Mouse (Mus musculus): Measurements from ENCODE around the gene Bloc1s3. TPM values are rescaled to one million over a fixed set of nuclear protein-coding genes. Genes with fewer than 3 reads are reported as not detected.
A peak's percentile ranks its signal among the peaks of the same experiment; 100 is the strongest.

Bloc1s3 gene
- polyA plus RNA-seq, 1 experiment: not detected

GRCm38 (mm10) chr7:19462443-19462842, 45.7 kb downstream of the Bloc1s3 start:
- Histone ChIP-seq H3K27ac (ENCODE audit: insufficient read depth, low read depth, low read length) (no peak overlapping the region), H3K4me1 (ENCODE audit: control insufficient read depth, insufficient read depth, low read length) (peaks cover 10% of the 10 kb centered on the region), H3K4me3 (ENCODE audit: insufficient read depth, low read depth, low read length) (no peak overlapping the region)
- 78% methylated on average over 4 of the region's 4 CpGs for WGBS
- TF ChIP-seq CTCF (IDR thresholded peaks at IDR 0.05; ENCODE audit: insufficient read depth, low read depth, low read length) (no peak), POLR2A (IDR thresholded peaks at IDR 0.05; ENCODE audit: insufficient read depth, low read depth, low read length) (no peak)

GRCm38 (mm10) chr7:19461488-19461887, 46.7 kb downstream of the Bloc1s3 start:
- TF ChIP-seq POLR2A (IDR thresholded peaks at IDR 0.05; ENCODE audit: insufficient read depth, low read depth, low read length): no peak
- TF ChIP-seq CTCF (IDR thresholded peaks at IDR 0.05; ENCODE audit: insufficient read depth, low read depth, low read length): no peak
- Histone ChIP-seq H3K4me1 (ENCODE audit: control insufficient read depth, insufficient read depth, low read length) (peaks cover 15% of the 10 kb centered on the region), H3K27ac (ENCODE audit: insufficient read depth, low read depth, low read length) (no peak overlapping the region), H3K4me3 (ENCODE audit: insufficient read depth, low read depth, low read length) (no peak overlapping the region)
- 8% methylated on average over 6 of the region's 6 CpGs for WGBS

- TF ChIP-seq CTCF (IDR thresholded peaks at IDR 0.05; ENCODE audit: insufficient read depth, low read depth, low read length): no peak
- no peak for TF ChIP-seq POLR2A (IDR thresholded peaks at IDR 0.05; ENCODE audit: insufficient read depth, low read depth, low read length)
- no peak overlapping the region for H3K4me3 ChIP-seq (ENCODE audit: insufficient read depth, low read depth, low read length)
- no peak overlapping the region for H3K27ac ChIP-seq (ENCODE audit: insufficient read depth, low read depth, low read length)
- 95% methylated on average over 1 of the region's 1 CpGs for WGBS
- H3K4me1 ChIP-seq (ENCODE audit: control insufficient read depth, insufficient read depth, low read length): peaks cover 21% of the 10 kb centered on the region
Measured at GRCm38 (mm10) chr7:19460500-19460899, 47.7 kb downstream of the Bloc1s3 start.

DNA sequence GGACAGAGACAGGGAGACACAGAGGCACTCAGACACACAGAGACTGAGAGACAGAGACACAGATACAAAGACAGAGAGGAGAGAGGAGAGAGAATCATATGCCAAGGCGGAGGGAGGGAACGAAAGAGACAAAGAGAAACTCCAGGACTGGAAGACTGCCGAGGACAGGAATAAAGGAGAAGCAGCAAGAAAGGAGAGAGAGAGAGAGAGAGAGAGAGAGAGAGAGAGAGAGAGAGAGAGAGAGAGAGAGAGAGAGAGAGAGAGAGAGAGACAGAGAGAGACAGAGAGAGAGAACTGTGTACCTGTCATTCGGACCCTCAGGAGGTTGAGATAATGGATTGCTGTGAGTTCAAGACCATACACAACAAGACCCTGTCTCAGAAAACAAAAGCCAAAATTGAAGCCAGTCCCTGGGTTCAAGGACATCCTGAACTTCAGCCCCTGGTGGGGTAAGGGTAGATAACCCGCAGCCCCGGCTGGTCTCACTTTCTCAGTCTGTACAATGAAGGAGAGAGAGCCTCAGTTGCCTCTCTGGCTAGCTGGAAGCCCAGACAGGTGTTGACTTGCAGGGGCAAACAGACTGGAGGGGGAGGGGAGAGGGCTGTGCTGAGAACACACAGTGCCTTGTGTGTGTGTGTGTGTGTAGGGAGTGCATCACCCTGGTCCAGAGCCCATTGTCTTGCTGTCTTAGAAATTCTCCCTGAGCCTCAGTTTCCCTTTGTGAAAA, 48.9 kb downstream of the Bloc1s3 start:
- Histone ChIP-seq H3K4me3 (ENCODE audit: insufficient read depth, low read depth, low read length) (peak overlapping the region; percentile 91), H3K27ac (ENCODE audit: insufficient read depth, low read depth, low read length) (0 out of 2 replicates have a peak overlapping the region, but pooled peaks have one; percentile 3), H3K4me1 (ENCODE audit: control insufficient read depth, insufficient read depth, low read length) (peaks cover 21% of the 10 kb centered on the region)
- 22% methylated on average over 6 of the region's 6 CpGs for WGBS
- TF ChIP-seq CTCF (IDR thresholded peaks at IDR 0.05; ENCODE audit: insufficient read depth, low read depth, low read length) (no peak), POLR2A (IDR thresholded peaks at IDR 0.05; ENCODE audit: insufficient read depth, low read depth, low read length) (no peak)

- Histone ChIP-seq H3K4me1 (ENCODE audit: control insufficient read depth, insufficient read depth, low read length) (peaks cover 21% of the 10 kb centered on the region), H3K4me3 (ENCODE audit: insufficient read depth, low read depth, low read length) (peak within 1 kb of the TSS; percentile 91), H3K27ac (ENCODE audit: insufficient read depth, low read depth, low read length) (0 out of 2 replicates have a peak within 1 kb of the TSS, but pooled peaks have one; percentile 3)
- no peak for TF ChIP-seq CTCF (IDR thresholded peaks at IDR 0.05; ENCODE audit: insufficient read depth, low read depth, low read length)
- TF ChIP-seq POLR2A (IDR thresholded peaks at IDR 0.05; ENCODE audit: insufficient read depth, low read depth, low read length): no peak
- under 1% methylated on average over 29 of the region's 42 CpGs for WGBS
Measured at GRCm38 (mm10) chr7:19458591-19459111, 49.5 kb downstream of the Bloc1s3 start, which contains the start of gene Mark4. Gene Mark4, minus strand, starts transcription at chr7:19458821.

GRCm38 (mm10) chr7:19458072-19458486, 50.1 kb downstream of the Bloc1s3 start:
- WGBS: under 1% methylated on average over 30 of the region's 31 CpGs
- peak overlapping the region; percentile 91 for H3K4me3 ChIP-seq (ENCODE audit: insufficient read depth, low read depth, low read length)
- H3K4me1 ChIP-seq (ENCODE audit: control insufficient read depth, insufficient read depth, low read length): peaks cover 21% of the 10 kb centered on the region
- TF ChIP-seq CTCF (IDR thresholded peaks at IDR 0.05; ENCODE audit: insufficient read depth, low read depth, low read length) (no peak), POLR2A (IDR thresholded peaks at IDR 0.05; ENCODE audit: insufficient read depth, low read depth, low read length) (no peak)
- H3K27ac ChIP-seq (ENCODE audit: insufficient read depth, low read depth, low read length): no peak overlapping the region

DNA sequence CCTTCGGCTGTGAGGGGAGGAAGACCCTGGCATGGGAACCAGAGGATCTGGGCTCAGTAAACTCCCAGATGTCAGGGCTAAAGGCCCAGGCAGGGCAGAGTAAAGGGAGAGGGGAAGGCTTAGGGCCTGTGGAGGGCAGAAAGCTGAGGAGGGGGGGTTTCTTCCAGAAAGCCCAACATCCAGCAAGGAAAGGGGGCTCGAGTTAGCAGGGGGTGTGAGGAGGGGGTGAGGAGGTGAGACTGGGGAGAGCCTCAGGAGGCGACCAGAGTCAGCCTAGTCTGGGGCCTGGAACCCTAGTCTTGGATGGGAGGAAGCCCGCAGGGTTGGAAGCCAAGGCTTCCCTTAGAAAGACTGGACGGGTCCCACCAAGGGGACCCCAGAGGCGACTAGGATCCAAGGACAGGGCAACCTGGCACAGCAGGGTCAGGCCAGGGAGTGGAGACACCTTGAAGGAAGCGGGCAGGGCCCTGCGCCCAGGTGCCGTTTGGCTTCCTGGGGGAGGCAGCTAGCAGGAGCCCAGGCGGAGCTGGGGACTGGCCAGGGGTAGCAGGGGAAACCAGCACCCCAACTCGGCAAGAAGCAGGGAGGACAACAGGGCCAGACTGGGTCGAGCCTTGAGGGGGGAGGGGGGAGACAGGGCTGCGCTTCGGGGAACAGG, 50.6 kb downstream of the Bloc1s3 start:
- WGBS: 14% methylated on average over 14 of the region's 14 CpGs
- Histone ChIP-seq H3K4me3 (ENCODE audit: insufficient read depth, low read depth, low read length) (peak overlapping the region; percentile 91), H3K27ac (ENCODE audit: insufficient read depth, low read depth, low read length) (no peak overlapping the region), H3K4me1 (ENCODE audit: control insufficient read depth, insufficient read depth, low read length) (peaks cover 21% of the 10 kb centered on the region)
- TF ChIP-seq POLR2A (IDR thresholded peaks at IDR 0.05; ENCODE audit: insufficient read depth, low read depth, low read length) (no peak), CTCF (IDR thresholded peaks at IDR 0.05; ENCODE audit: insufficient read depth, low read depth, low read length) (no peak)

- H3K27ac ChIP-seq (ENCODE audit: insufficient read depth, low read depth, low read length): no peak overlapping the region
- H3K4me3 ChIP-seq (ENCODE audit: insufficient read depth, low read depth, low read length): no peak overlapping the region
- WGBS: 87% methylated on average over 7 of the region's 7 CpGs
- TF ChIP-seq POLR2A (IDR thresholded peaks at IDR 0.05; ENCODE audit: insufficient read depth, low read depth, low read length) (no peak), CTCF (IDR thresholded peaks at IDR 0.05; ENCODE audit: insufficient read depth, low read depth, low read length) (no peak)
- H3K4me1 ChIP-seq (ENCODE audit: control insufficient read depth, insufficient read depth, low read length): peaks cover 21% of the 10 kb centered on the region
Measured at GRCm38 (mm10) chr7:19456628-19457027, 51.5 kb downstream of the Bloc1s3 start.
